Mouse (Mus musculus) heart, adult 18-20 months (tissue): ENCODE measurements at regions not wholly inside any gene's neighbourhood (a gene's known extent, or its start where the extent isn't known, plus 50 kb on each side); places are given as distances from the start of the nearest gene placed in this dataset.
"Not testable (repeated sequence)": the region's sequence is repeated elsewhere in the genome, so short reads cannot be mapped to it uniquely, and the experiment has no call there.

Source experiments
- DNase-seq, 2 experiments: peaks; one replicate each; pipeline ENCODE4 v3.0.0; 2021 to 2022; ENCODE audit warnings: mixed read lengths in 1 of 2

- no peak for DNase-seq
Observed at GRCm38 (mm10) chr13:111309848-111310692, 55.3 kb downstream of the Actbl2 start.

DNA sequence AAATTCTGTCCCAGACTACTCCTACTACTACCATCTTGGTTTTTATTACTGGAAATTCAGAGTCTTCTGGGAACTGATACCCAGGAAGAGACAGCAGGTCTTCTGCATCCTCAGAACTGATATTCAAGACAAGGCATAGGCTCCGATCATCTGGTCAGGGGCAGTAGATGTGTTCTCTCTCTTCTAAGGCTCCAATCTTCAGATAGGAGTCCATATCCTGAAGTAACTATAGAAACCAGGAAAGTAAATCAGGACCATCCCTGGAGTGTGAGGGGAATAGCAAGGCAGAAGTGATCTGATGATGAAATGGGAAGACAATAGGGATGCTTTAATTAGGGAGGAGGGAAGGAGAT lies 55.9 kb downstream of the Actbl2 start:
- DNase-seq: no peak

DNA sequence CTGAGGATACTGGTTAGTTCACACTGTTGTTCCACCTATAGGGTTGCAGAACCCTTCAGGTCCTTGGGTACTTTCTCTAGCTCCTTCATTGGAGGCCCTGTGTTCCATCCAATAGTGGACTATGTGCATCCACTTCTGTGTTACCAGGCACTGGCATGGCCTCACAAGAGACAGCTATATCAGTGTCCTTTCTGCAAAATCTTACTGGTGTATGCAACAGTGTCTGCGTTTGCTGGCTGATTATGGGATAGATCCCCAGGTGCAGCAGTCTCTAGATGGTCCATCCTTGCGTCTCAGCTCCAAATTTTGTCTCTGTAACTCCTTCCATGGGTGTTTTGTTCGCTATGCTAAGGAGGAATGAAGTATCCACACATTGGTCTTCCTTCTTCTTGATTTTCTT lies 58.7 kb downstream of the Actbl2 start:
- not testable (repeated sequence) for DNase-seq

DNA sequence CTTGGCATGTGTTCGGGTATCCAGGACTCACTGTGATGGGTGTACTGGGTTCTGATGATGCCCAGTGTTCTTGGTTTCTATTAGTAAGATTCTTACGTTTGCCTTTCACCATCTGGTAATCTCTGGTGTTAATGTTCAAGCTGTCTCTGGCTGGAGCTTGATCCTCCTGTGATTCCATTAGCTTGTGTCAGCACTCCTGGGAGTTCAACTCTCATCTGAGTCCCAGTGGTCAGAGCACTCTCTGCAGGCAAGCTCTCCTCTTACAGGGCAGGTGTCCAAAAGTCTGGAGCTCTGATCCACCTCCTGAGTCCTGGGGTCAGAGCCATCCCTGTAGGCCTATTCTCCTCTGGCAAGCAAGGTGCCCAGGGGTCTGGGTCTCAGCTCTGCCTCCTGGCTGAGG lies 63.1 kb downstream of the Actbl2 start:
- DNase-seq: not testable (repeated sequence)

- DNase-seq: no peak
Observed at GRCm38 (mm10) chr13:111323206-111323605, 68.4 kb downstream of the Actbl2 start.

- DNase-seq: no peak
Observed at GRCm38 (mm10) chr13:111326096-111326665, 71.4 kb downstream of the Actbl2 start.

DNA sequence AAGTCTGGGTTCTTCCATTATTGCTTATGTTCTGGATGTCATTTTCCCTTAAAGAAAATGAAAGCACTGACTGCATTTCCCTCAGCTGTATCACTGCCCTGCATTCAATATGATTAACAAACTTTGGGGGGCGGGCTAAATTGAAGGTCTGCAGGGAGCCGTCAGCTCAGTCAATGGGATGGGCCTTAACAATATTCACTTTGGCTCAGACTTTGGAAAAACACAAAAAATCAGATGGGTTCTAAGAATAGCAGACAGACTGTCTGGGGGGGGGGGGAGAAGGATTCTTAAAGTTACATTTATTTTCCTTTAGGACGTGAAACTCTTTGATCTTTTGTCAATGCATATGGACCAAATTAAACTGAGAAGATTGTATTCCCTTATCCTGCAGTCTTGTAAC lies 78.2 kb downstream of the Actbl2 start:
- no peak for DNase-seq

- no peak for DNase-seq
Observed at GRCm38 (mm10) chr13:111333851-111334250, 79.0 kb downstream of the Actbl2 start.

GRCm38 (mm10) chr13:111334258-111335052 lies 79.6 kb downstream of the Actbl2 start:
- no peak for DNase-seq

DNA sequence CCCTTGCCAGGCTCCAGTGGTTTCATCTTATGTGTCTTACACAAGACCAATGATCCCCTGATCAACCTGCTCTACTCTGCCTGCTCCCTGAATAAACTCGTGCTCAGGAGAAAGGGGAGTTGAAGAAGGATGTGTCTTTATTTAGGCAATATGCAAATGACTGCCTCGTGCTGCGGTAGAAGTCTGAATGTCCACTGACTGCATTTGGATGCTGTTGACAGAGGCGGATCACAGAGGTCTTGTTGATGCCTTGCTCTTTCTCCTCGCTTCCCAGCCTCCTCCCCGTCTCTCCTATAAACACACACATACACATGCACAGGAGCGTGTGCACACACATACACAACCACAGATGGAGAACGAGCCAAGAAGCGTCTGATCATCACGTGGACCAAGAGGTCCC lies 90.2 kb downstream of the Actbl2 start:
- DNase-seq: no peak

- no peak for DNase-seq
Observed at GRCm38 (mm10) chr13:111345486-111346440, 91.0 kb downstream of the Actbl2 start.

GRCm38 (mm10) chr13:111356520-111357456 lies 102.0 kb downstream of the Actbl2 start:
- DNase-seq: no peak

DNA sequence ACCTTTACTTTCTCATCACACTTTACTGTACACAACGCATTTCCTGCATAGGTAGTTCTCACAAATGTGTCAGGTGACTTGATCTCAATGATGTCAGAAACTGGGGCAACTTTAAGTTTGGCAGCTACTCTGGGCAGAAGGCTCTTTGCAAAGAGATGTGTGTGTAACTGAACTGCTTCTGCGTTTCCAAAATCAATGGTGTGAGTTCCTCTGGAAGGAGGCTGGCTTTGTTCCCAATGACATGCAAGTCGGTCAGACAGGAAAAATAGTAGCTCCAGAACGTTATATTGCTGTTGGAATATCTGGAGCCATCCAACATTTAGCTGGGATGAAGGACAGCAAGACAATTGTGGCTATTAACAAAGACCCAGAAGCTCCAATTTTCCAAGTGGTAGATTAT lies 106.6 kb downstream of the Actbl2 start:
- no peak for DNase-seq

GRCm38 (mm10) chr13:111363176-111363739 lies 108.4 kb downstream of the Actbl2 start:
- no peak for DNase-seq

DNA sequence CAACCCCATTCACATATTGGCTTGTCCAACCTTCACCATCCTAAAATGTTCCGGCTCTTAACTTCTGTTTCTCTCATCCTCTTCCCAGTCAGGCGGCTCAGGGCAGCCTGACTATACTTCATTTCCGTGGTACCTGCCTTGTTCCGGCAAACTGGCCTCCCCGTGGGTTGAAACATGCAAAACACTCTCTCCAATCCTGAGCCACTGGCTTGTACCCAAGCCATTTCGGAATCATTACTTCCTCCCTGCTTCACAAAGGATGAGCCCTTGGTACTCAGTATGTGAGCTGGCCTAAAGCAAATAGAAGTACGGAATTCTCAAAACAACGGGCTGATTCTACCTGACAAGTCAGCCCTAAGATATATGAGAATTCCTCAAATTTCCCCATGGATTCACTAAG lies 112.1 kb downstream of the Actbl2 start:
- DNase-seq: no peak

GRCm38 (mm10) chr13:111367620-111368019 lies 112.8 kb downstream of the Actbl2 start:
- no peak for DNase-seq

GRCm38 (mm10) chr13:111369916-111370315 lies 115.1 kb downstream of the Actbl2 start:
- DNase-seq: peak in 1 of 2 experiments; percentile 13

DNA sequence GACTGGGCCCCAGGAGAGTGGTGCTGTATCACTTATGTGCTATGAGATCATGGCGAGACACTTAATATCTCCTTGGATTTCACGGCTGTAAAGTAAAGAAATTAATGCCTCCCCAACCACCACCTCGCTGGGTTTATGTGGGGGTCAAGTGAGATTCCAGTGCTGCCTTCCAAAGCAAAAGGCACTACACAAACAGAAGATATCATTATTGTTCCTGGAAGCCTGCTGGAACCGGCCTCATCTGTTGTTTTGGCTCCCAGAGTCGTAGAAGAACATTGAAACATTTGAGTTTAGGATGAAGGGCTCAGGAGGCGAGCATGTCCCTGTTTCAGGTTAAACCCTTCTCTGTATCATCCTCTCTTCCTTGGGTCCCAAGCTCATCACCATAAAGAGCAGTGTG lies 116.6 kb downstream of the Gpbp1 start:
- peak; percentile 8 to 9 for DNase-seq

GRCm38 (mm10) chr13:111373801-111374200 lies 116.1 kb downstream of the Gpbp1 start:
- peak in 1 of 2 experiments; percentile 19 for DNase-seq
